Mouse (Mus musculus) adrenal gland, postnatal 36 days (tissue): ENCODE measurements around the gene Ndufaf3. TPM values are rescaled to one million over a fixed set of nuclear protein-coding genes. Genes with fewer than 3 reads are reported as not detected.

Experiments
- DNase-seq, 2 experiments: peaks; one replicate each; pipeline ENCODE4 v3.0.0; 2021; ENCODE audit warnings: mixed read lengths in 1 of 2
- microRNA-seq: library from miRNA; unstranded; fragments of <30 nt; microRNA quantifications from one replicate; pipeline ENCODE4 v1.2.0, GENCODE M21; 2021
- total RNA-seq, 2 experiments: library from RNA; stranded (reverse); gene quantifications; 2 replicates each; pipeline ENCODE4 v1.2.3; 2021

Gene Ndufaf3
- total RNA-seq, 2 experiments from 2014 or later = 63.6 to 75.4 TPM

DNA sequence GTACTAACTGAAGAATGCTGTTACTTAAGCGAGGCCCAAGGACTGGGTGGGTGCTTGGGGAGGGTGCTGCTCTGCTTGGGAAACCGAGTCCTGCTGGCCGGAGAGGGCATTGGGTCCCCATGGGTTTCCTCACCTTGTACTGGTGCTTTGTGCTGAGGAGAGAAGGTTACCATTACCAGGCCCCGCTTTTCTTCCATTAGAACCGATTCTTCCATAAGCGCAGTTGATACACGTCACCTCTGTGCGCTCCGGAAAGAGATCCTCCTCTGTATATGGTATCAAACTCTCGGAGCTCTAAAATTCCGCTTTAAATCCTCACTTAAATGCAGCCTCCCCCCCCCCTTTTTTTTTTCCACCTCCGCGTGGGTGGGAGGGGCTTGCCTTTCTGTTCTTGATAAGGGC lies 49.3 kb downstream of the Ndufaf3 start:
- DNase-seq = peak in 1 of 2 experiments; percentile 34

GRCm38 (mm10) chr9:108517253-108517930 lies 49.8 kb downstream of the Ndufaf3 start:
- DNase-seq = peak; percentile 88 to 93

DNA sequence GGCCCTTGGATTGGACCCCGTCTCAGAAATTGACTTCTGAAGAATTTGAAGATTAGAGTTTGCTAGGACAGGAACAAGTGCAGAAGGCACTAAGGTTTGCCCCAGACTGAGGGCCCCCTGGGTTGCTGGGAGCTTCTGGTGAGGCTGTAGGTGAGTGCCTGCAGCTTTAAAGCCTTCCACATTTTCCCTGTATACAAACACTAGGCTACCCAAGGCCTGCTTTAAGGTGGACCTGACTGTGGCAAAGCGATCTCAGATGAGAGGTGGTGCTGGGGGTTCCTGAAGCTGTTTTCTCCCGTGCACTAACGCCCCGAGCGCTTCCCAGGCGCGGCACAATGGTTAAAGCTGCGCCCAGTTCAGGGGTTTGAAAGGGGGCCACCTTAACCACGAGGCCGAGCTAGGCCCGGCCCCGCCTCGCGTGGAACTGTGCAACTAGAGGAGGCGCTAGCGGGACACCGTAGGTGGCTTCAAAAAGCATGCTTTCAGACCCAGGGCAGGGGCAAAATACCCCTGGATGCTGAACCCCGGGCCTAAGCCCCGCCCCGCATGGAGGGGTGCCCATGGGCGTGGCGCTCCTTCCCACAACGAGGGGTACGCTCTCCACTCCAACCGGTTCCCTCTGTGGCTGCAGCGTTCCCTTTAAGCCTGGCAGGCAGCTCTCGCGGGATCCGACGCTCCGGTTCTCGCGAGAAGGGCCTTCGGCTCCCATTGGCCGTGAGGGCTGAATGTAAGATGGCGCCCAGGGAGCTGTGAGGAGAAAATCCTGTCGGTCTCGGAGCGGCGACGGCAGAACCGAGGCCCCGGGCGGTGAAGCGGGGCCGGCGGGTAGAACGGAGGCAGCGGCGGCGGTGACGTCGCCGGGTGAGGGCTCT lies 50.6 kb downstream of the Ndufaf3 start, which contains the start of gene Qrich1:
Qrich1 (plus strand) TSS at position 427 of the 872 bp plus-strand sequence.
- DNase-seq = peak; percentile 94 to 95

Small RNA genes lying within 50 kb of the gene (microRNA-seq; reads per million reads assigned to microRNA genes)
- gene Gm24083 (not detected), gene Mir191 (not detected), gene Mir425 (1,316 reads per million, percentile 80 among the genes with 10 or more reads in this experiment)

Other genes with a start within 250 kb of the Ndufaf3 start
- gene Gpx1, start 228.5 kb downstream of the Ndufaf3 start, total RNA-seq = 100 to 1,000 TPM; 538 to 748 TPM
- gene Usp4, start 219.6 kb downstream of the Ndufaf3 start, total RNA-seq = 100 to 1,000 TPM; 110 to 120 TPM
- gene 1700102P08Rik, start 174.6 kb downstream of the Ndufaf3 start, total RNA-seq = 1 to 10 TPM in 1 of 2 experiments, under 1 TPM in 1; 0.93 to 1.3 TPM
- gene Ccdc36, start 138.9 kb downstream of the Ndufaf3 start, total RNA-seq = not detected
- not detected for gene BC048562, start 131.0 kb downstream of the Ndufaf3 start, total RNA-seq
- gene Ccdc71, start 106.9 kb downstream of the Ndufaf3 start, total RNA-seq = 10 to 100 TPM; 37.1 to 48.1 TPM
- 10 to 100 TPM; 20.1 to 21.5 TPM for gene Klhdc8b, start 105.9 kb downstream of the Ndufaf3 start, total RNA-seq
- gene Lamb2, start 87.7 kb downstream of the Ndufaf3 start, total RNA-seq = 100 to 1,000 TPM; 117 to 133 TPM
- gene Usp19, start 76.8 kb downstream of the Ndufaf3 start, total RNA-seq = 100 to 1,000 TPM; 204 to 213 TPM
- gene Qars, start 59.7 kb downstream of the Ndufaf3 start, total RNA-seq = 100 to 1,000 TPM; 191 to 194 TPM
- gene Qrich1, start 50.6 kb downstream of the Ndufaf3 start, total RNA-seq = 100 to 1,000 TPM; 106 to 125 TPM
- gene Impdh2, start 7.1 kb downstream of the Ndufaf3 start, total RNA-seq = 100 to 1,000 TPM in 1 of 2 experiments, 10 to 100 TPM in 1; 76.8 to 118 TPM
- 10 to 100 TPM; 61.1 to 72.7 TPM for gene Dalrd3, start 2.5 kb upstream of the Ndufaf3 start, total RNA-seq
- gene Wdr6, start 11.3 kb upstream of the Ndufaf3 start, total RNA-seq = 100 to 1,000 TPM; 119 to 121 TPM
- gene P4htm, start 30.2 kb upstream of the Ndufaf3 start, total RNA-seq = 1 to 10 TPM; 5.6 to 6.3 TPM
- 10 to 100 TPM; 62.2 to 65.6 TPM for gene Arih2, start 82.0 kb upstream of the Ndufaf3 start, total RNA-seq
- gene Slc25a20, start 94.7 kb upstream of the Ndufaf3 start, total RNA-seq = 100 to 1,000 TPM; 112 to 140 TPM
- gene Prkar2a, start 121.9 kb upstream of the Ndufaf3 start, total RNA-seq = 10 to 100 TPM; 28.9 to 34.9 TPM
- gene Ip6k2, start 216.4 kb upstream of the Ndufaf3 start, total RNA-seq = 10 to 100 TPM; 77.3 to 99.4 TPM
- 10 to 100 TPM in 1 of 2 experiments, 1 to 10 TPM in 1; 9.8 to 12.5 TPM for gene Nckipsd, start 240.9 kb upstream of the Ndufaf3 start, total RNA-seq